ENCODE assay signal across 8 mouse cellular contexts in the genomic region with DNA sequence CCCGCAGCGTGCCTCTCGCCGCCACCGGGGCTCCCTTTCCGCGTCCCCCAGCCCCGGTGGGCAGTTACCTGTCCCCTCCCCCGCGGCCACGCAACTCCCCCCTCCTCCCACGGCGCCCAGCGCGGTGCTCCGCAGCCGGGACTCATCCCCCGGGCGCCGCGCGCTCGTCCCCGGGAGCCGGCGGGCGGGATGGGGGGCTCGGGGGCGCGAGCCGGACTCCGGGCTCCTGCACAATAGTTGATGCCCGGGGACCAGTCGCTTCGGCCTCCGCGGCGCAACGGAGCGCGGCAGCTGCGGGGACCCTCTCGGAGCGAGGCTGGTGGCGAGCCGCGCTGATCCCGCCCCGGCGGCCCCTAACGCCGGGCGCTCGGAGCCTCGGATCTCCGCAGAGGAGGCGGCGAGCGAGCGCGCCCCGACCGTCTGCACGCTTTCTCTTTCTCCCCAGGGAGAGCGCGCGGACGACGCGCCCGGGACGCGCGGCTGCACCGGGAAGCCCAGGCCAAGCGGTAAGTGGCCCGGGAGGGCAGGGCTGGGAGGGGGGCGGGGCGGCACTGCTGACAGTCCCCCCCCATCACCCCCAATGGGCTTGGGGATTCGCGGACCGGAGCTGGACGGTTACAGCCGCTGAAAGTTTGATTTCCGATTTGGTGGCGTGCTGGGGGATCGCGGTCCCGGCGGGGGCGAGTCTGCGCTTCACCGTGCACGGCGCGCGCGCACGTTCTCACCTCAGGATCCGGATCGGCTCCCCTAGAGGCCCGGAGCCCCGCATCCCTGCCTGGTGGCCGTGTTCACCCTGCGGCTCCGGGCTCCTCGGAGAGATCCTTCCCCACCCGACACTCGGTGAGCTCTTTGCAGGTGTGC. TPM values are rescaled to one million over a fixed set of nuclear protein-coding genes. Genes with fewer than 3 reads are reported as not detected.
A peak's percentile ranks its signal among the peaks of the same experiment; 100 is the strongest.
DNase-seq lines count a peak whose midpoint lies in the region; ATAC-seq and TF ChIP-seq lines count a peak whose summit lies in the region.

No protein-coding gene starts in this region.

- no peaks in the 10 kb centered on the region for H3K36me3 ChIP-seq in forebrain, embryonic 15.5 days
- no peaks in the 10 kb centered on the region for H3K36me3 ChIP-seq in liver, postnatal 0 days (replicated peaks; ENCODE audit: insufficient read depth, low read length)
- H3K36me3 ChIP-seq in neural tube, embryonic 13.5 days, result no peaks in the 10 kb centered on the region

- DNase-seq in CD8-positive naive resting alpha-beta T cell, adult 2 months (ENCODE audit: low read depth in 2 of 2, low spot score in 2 of 2), result peak; percentile 58 to 66
- peak; percentile 17 for DNase-seq in c-Kit-positive CD71-positive TER-119-positive erythroid progenitor cells, embryonic 14.5 days (ENCODE audit: low spot score)
- DNase-seq in heart, postnatal 25 days (ENCODE audit: low spot score), result peak; percentile 28
- peak; percentile 67 to 85 for DNase-seq in layer of hippocampus, adult 18-20 months (ENCODE audit: low spot score in 2 of 2)
- DNase-seq in liver, postnatal 0 days, result peak; percentile 77
- peak; percentile 82 for DNase-seq in testis, postnatal 10 days (ENCODE audit: low spot score)

- peak; percentile 67 for ATAC-seq in forebrain, embryonic 15.5 days (replicated peaks)
- ATAC-seq in liver, postnatal 0 days, result peak; percentile 75
- peak; percentile 76 for ATAC-seq in neural tube, embryonic 13.5 days (ENCODE audit: low read depth)

- H3K27ac ChIP-seq in forebrain, embryonic 15.5 days (replicated peaks), result peak overlapping the region; percentile 96
- H3K27ac ChIP-seq in liver, postnatal 0 days (ENCODE audit: low read depth), result peak overlapping the region; percentile 81
- peak overlapping the region; percentile 94 for H3K27ac ChIP-seq in neural tube, embryonic 13.5 days (replicated peaks)

- intact Hi-C loops in heart, postnatal 25 days (cut with DNase I), result loop anchor here (2.0 to 5.0 kb wide), 3 partner anchors 47 to 302 kb away; no protein-coding TSS in a partner anchor

- TF ChIP-seq EP300 in liver, postnatal 0 days (IDR thresholded peaks at IDR 0.05; ENCODE audit: low read depth), result no peak

- no peaks in the 10 kb centered on the region for H3K27me3 ChIP-seq in forebrain, embryonic 15.5 days
- H3K27me3 ChIP-seq in liver, postnatal 0 days (ENCODE audit: insufficient read depth, low read length), result no peaks in the 10 kb centered on the region
- H3K27me3 ChIP-seq in neural tube, embryonic 13.5 days, result no peaks in the 10 kb centered on the region; the same call in 1 of the 2 replicates

- peak overlapping the region; percentile 94 for H3K9ac ChIP-seq in forebrain, embryonic 15.5 days (replicated peaks)
- H3K9ac ChIP-seq in liver, postnatal 0 days (replicated peaks), result peak overlapping the region; percentile 79
- peak overlapping the region; percentile 93 for H3K9ac ChIP-seq in neural tube, embryonic 13.5 days

- no peaks in the 10 kb centered on the region for H3K9me3 ChIP-seq in forebrain, embryonic 15.5 days
- no peaks in the 10 kb centered on the region for H3K9me3 ChIP-seq in liver, postnatal 0 days (ENCODE audit: low read length)
- H3K9me3 ChIP-seq in neural tube, embryonic 13.5 days, result no peaks in the 10 kb centered on the region

- H3K4me3 ChIP-seq in forebrain, embryonic 15.5 days, result peak overlapping the region; percentile 86
- H3K4me3 ChIP-seq in liver, postnatal 0 days (ENCODE audit: low read depth, low read length), result peak overlapping the region; percentile 88
- peak overlapping the region; percentile 86 for H3K4me3 ChIP-seq in neural tube, embryonic 13.5 days

- WGBS in forebrain, embryonic 15.5 days, result under 1% methylated on average over 75 of the region's 109 CpGs
- 3% methylated on average over 82 of the region's 109 CpGs for WGBS in liver, postnatal 0 days (ENCODE audit: insufficient replicate concordance)
- under 1% methylated on average over 101 of the region's 109 CpGs for WGBS in neural tube, embryonic 13.5 days

- no peak for TF ChIP-seq CTCF in liver, postnatal 0 days (IDR thresholded peaks at IDR 0.05; ENCODE audit: low read depth)

- H3K4me2 ChIP-seq in forebrain, embryonic 15.5 days (replicated peaks), result peak overlapping the region; percentile 92
- peak overlapping the region; percentile 80 for H3K4me2 ChIP-seq in liver, postnatal 0 days (ENCODE audit: low read depth, low read length)
- H3K4me2 ChIP-seq in neural tube, embryonic 13.5 days, result peak overlapping the region; percentile 94

- peaks cover 41% of the 10 kb centered on the region for H3K4me1 ChIP-seq in forebrain, embryonic 15.5 days
- H3K4me1 ChIP-seq in liver, postnatal 0 days (ENCODE audit: insufficient read depth), result peaks cover 15% of the 10 kb centered on the region
- peaks cover 55% of the 10 kb centered on the region for H3K4me1 ChIP-seq in neural tube, embryonic 13.5 days (replicated peaks)

RNA-seq across cellular contexts. Expression of a gene that starts 0.7 kb away (rescaled TPM):
- 24.1 and 25.6 TPM in 2 replicates for polyA plus RNA-seq in forebrain, embryonic 15.5 days (2015; fragmentation: Nextera tagmentation; extraction: Ambion mirVana)
- total RNA-seq in heart, postnatal 25 days (2021), result 10 to 100 TPM in 1 of 2 experiments, 1 to 10 TPM in 1; 8.7 to 10.3 TPM
- 100 to 1,000 TPM; 231 to 242 TPM for total RNA-seq in layer of hippocampus, adult 18-20 months (2021)
- 2.0 and 3.2 TPM in 2 replicates for polyA plus RNA-seq in liver, postnatal 0 days (2015; fragmentation: Nextera tagmentation; extraction: Ambion mirVana)
- 11.6 and 12.7 TPM in 2 replicates for polyA plus RNA-seq in neural tube, embryonic 13.5 days (2015; fragmentation: Nextera tagmentation; extraction: Ambion mirVana)

Comparison
In these comparisons a context has a peak if more than half of its experiments do, and no peak if none do; other contexts are left out.
1. Peak in every context shown above with its lines: DNase-seq, ATAC-seq, H3K4me3 ChIP-seq and H3K27ac ChIP-seq.
2. DNase-seq: peak in every context shown above with its lines; median percentile 82 in testis, postnatal 10 days; 77 in liver, postnatal 0 days; 76 in layer of hippocampus, adult 18-20 months; 62 in CD8-positive naive resting alpha-beta T cell, adult 2 months; 28 in heart, postnatal 25 days; 17 in c-Kit-positive CD71-positive TER-119-positive erythroid progenitor cells, embryonic 14.5 days.